Mouse (Mus musculus) heart, embryonic 11.5 days (tissue): ENCODE data around the gene Zap70. TPM values are rescaled to one million over a fixed set of nuclear protein-coding genes. Genes with fewer than 3 reads are reported as not detected.

Experiments
- ATAC-seq: fragments of 200-750 bp; cut with Nextera tagmentation; replicated peaks from 2 replicates; pipeline ENCODE4 v1.8.0; 2017; ENCODE audit warnings: moderate library complexity; ENCODE audit not compliant: insufficient number of reproducible peaks, low FRiP score, low TSS enrichment
- H3K27ac ChIP-seq: fragments of 300-500 bp; sonication (generic); 2 replicates; pipeline ENCODE4 v1.5.1; 2014; ENCODE audit warnings: mild to moderate bottlenecking, low read depth, low read length
- H3K27me3 ChIP-seq: fragments of 300-500 bp; sonication (generic); 2 replicates; pipeline ENCODE4 v1.6.1; 2014; ENCODE audit warnings: mild to moderate bottlenecking, low read length, mixed read lengths; ENCODE audit not compliant: control insufficient read depth, insufficient read depth
- H3K36me3 ChIP-seq: fragments of 300-500 bp; sonication (generic); 2 replicates; pipeline ENCODE4 v1.6.1; 2014; ENCODE audit warnings: mild to moderate bottlenecking, low read length, moderate library complexity, mixed read lengths; ENCODE audit not compliant: control insufficient read depth, insufficient read depth
- H3K4me1 ChIP-seq: fragments of 300-500 bp; sonication (generic); 2 replicates; pipeline ENCODE4 v1.6.1; 2014; ENCODE audit warnings: low read length; ENCODE audit not compliant: control insufficient read depth, insufficient read depth
- H3K4me2 ChIP-seq: fragments of 300-500 bp; sonication (generic); 2 replicates; pipeline ENCODE4 v1.6.1; 2014; ENCODE audit warnings: mild to moderate bottlenecking, moderate library complexity
- H3K4me3 ChIP-seq: fragments of 300-500 bp; sonication (generic); 2 replicates; pipeline ENCODE4 v1.5.1; 2014; ENCODE audit warnings: low read depth, low read length
- H3K9ac ChIP-seq: fragments of 300-500 bp; sonication (generic); 2 replicates; pipeline ENCODE4 v1.6.1; 2014; ENCODE audit warnings: mild to moderate bottlenecking, low read depth, low read length, moderate library complexity
- H3K9me3 ChIP-seq: fragments of 300-500 bp; sonication (generic); replicated peaks from 2 replicates; pipeline ENCODE4 v1.6.1; 2016; ENCODE audit warnings: low read length; ENCODE audit not compliant: control insufficient read depth
- WGBS: fragments of 180-500 bp; shearing (Covaris S2); extraction: QIAGEN DNeasy Blood & Tissue Kit; methylation state at CpG from one replicate; pipeline ENCODE4 v1.1.7; 2014; ENCODE audit not compliant: insufficient replicate concordance; 5-methylcytosine and 5-hydroxymethylcytosine counted together
- polyA plus RNA-seq: library from polyadenylated mRNA; unstranded; fragments of >200 nt; fragmentation: Nextera tagmentation; extraction: Ambion mirVana; gene quantifications from 2 replicates; pipeline ENCODE4 v1.2.1, GENCODE M21; 2014

The Zap70 gene
- polyA plus RNA-seq, 1 experiment from 2014 or later, result 0.26 TPM

DNA sequence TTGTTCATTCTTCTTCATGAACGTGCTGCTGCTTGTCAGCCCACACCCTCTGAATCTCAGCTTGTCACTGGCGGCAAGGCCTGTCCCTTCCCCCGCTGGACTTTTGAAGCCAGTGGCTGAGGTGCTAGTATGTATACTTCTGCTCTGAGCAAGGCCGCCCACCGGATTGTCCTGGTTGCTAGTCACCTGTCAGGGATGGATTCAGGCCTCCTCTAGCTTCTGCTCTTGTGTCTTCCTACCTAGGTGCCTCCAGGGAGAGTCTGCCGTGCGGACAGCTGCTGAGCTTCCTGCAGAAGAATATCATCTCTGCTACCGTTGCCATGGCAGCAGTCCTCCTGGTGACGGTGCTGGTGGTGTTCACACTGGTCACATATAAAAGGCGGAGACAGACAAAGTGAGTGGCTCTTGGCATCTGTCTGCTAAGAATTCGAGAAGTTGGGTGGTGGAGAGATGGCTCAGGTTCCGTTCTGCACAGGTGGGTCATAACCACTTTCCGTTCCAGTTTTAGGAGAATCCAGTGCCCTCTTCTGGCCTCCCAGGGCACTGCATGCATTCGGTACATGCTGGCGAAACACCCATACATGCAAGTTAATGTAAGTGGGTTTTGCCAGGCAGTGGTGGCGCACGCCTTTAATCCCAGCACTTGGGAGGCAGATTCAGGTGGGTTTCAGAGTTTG, 17.2 kb upstream of the Zap70 start:
- Histone ChIP-seq H3K9me3 (no peaks in the 10 kb centered on the region), H3K36me3 (no peaks in the 10 kb centered on the region), H3K9ac (no peak overlapping the region), H3K4me1 (no peaks in the 10 kb centered on the region), H3K4me3 (0 out of 2 replicates have a peak overlapping the region, but pooled peaks have one; percentile 18), H3K27me3 (peaks cover 4% of the 10 kb centered on the region; the same call in 1 of the 2 replicates), H3K4me2 (peak overlapping the region; percentile 31; the same call in 1 of the 2 replicates), H3K27ac (no peak overlapping the region)
- ATAC-seq, result no peak; the same call in 1 of the 2 replicates
- 25% methylated on average over 17 of the region's 17 CpGs for WGBS

DNA sequence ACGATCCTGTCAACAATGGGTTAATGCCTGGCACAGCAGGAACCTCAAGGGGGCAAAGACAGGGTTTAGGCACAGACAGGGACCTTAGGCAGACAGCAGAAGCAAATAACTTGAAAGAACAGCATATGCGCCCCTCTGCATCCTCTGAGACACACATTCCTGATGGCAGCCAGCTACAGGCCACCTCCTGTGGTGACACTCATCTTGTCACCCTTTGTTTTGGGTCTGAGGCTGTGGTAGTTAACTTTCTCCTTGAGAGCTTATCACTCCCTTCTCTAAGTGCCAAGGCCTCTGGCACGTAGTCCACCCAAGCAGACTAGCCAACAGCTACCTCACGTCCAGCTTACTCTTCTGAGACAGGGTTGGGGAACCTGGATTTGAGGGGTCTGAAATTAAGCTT, 15.9 kb upstream of the Zap70 start:
- H3K4me3 ChIP-seq, result no peak overlapping the region
- H3K36me3 ChIP-seq, result no peaks in the 10 kb centered on the region
- H3K27me3 ChIP-seq, result peaks cover 4% of the 10 kb centered on the region; the same call in 1 of the 2 replicates
- no peak for ATAC-seq
- no peak overlapping the region for H3K27ac ChIP-seq
- no peaks in the 10 kb centered on the region for H3K9me3 ChIP-seq
- no peak overlapping the region for H3K9ac ChIP-seq
- WGBS, result 39% methylated on average over 4 of the region's 4 CpGs
- no peak overlapping the region for H3K4me2 ChIP-seq
- no peaks in the 10 kb centered on the region for H3K4me1 ChIP-seq

DNA sequence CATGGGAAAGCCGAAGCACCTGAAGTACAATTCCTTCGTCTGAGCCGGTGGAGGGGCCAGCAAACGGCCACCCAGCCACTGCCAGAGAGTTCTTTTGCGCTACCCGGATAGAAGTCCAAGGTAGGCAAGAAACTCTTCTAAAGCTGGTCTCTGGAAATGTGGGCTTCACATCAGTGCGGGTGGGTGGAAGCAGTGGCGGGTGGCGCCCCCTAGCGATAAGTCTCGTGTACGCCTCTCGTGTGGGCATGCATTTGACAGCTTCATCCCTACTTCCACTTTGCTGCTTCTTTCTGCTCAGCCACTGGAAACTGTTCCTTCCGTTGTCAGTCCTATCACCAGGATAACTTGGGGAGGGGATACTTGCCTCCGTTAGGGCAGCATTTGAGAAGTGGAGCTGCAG, 15.1 kb upstream of the Zap70 start:
- Histone ChIP-seq H3K9me3 (no peaks in the 10 kb centered on the region), H3K9ac (no peak overlapping the region), H3K27ac (no peak overlapping the region), H3K4me2 (no peak overlapping the region), H3K4me1 (no peaks in the 10 kb centered on the region), H3K27me3 (peaks cover 4% of the 10 kb centered on the region; the same call in 1 of the 2 replicates), H3K4me3 (no peak overlapping the region), H3K36me3 (no peaks in the 10 kb centered on the region)
- ATAC-seq, result no peak
- 48% methylated on average over 15 of the region's 15 CpGs for whole genome bisulfite sequencing

DNA sequence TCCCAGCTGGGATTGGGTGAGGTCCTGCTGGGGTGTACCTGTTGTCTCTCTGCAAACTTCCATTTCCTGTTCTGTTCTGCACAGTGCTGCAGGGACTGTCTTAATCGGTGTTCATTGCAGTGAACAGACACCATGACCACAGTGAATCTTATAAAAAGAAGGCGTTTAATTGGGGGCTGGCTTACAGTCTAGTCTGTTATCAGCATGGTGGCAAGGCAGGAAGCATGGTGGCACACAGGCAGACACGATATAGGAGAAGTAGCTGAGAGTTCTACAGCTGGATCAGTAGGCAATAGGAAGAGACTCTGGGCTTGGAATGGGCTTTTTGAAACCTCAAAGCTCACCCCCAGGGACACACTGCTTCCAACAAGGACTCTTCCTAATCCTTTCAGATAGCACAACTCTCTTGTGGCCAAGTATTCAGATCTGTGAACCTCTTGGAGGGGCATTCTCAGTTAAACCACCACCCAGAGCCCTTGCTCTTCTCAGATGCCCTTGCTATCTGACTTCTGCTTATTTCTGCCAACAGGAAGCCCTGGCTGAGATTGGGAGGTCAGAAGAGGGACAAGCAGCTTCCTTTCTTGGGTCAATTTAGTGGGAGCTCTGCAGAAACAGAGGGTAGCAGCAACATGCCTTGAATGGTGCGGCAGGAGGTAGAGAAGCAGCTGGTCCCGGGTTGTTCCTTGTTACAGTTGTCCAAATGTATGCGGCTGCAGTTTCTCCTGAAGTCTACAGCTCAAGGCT, 7.5 kb upstream of the Zap70 start:
- no peaks in the 10 kb centered on the region for H3K4me1 ChIP-seq
- WGBS, result 66% methylated on average over 6 of the region's 6 CpGs

DNA sequence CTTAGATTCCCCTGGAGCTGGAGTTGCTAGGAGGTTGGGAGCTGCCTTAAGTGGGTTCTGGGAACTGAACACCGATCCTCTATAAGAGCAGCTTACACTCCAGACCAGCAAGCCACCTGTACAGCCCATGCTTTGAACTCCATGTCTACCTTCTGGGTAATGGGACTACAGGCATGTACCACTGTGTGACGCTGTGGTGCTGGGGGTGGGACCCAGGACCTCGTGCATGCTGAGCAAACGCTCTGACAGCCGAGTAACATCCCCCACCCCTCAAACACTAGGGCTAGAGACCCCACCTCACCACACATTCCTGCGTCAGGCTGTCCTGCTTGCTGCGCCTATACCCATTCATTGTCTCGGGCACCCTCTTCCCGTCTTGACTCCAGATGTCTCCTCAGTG, 3.0 kb upstream of the Zap70 start:
- no peak overlapping the region for H3K9ac ChIP-seq
- H3K4me2 ChIP-seq, result no peak overlapping the region
- ATAC-seq, result no peak
- H3K27ac ChIP-seq, result no peak overlapping the region
- H3K9me3 ChIP-seq, result no peaks in the 10 kb centered on the region
- no peaks in the 10 kb centered on the region for H3K36me3 ChIP-seq
- no peaks in the 10 kb centered on the region for H3K4me1 ChIP-seq
- no peaks in the 10 kb centered on the region for H3K27me3 ChIP-seq
- 79% methylated on average over 9 of the region's 9 CpGs for WGBS
- no peak overlapping the region for H3K4me3 ChIP-seq

More for the DNA sequence above, 7.5 kb upstream of the Zap70 start:
- Histone ChIP-seq H3K4me3 (no peak overlapping the region), H3K9ac (no peak overlapping the region), H3K36me3 (no peaks in the 10 kb centered on the region), H3K27me3 (no peaks in the 10 kb centered on the region), H3K4me2 (no peak overlapping the region), H3K27ac (no peak overlapping the region), H3K9me3 (no peaks in the 10 kb centered on the region)
- no peak for ATAC-seq

DNA sequence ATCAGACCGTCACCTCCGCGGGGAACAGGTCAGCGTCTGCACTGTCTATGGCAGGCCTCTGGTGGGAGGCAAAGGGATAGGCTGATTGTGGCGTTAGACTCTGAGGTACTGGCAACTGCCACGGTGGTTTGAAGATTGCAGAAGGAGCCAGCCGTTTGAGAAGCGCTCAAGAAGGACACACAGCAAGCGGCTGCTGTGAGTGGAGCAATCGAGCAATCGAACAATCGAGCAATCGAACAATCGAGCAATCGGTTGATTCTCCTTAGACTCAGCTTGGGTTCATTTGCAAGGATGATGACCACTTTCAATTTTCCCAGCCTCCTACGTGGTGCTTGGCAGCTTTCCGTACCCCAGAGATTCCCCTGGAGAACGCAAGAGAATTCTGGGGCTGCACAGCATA, 2.5 kb upstream of the Zap70 start:
- 81% methylated on average over 18 of the region's 18 CpGs for WGBS
- H3K36me3 ChIP-seq, result no peaks in the 10 kb centered on the region

DNA sequence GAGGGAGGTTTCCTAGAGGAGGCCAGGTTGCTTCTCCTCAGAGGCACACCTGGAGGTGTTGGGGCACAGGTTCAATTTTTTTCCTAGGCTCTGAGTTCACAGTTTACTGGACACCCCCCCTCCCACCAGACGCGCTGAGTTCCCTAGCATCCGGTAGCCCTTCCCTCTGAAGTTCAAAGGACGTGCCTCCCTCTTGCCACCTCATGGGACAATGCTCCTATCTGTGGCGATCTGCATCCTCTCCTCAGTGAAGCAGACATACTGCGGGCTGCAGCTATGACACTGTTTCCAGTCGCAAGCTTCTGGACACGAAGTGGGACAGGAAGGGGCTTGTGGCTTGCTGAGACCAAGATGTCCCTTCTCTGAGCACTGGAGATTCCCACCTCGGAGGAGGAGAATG, 1.2 kb upstream of the Zap70 start:
- no peak overlapping the region for H3K9ac ChIP-seq
- WGBS, result 74% methylated on average over 9 of the region's 9 CpGs

More for the DNA sequence above, 2.5 kb upstream of the Zap70 start:
- no peak overlapping the region for H3K4me3 ChIP-seq
- no peaks in the 10 kb centered on the region for H3K9me3 ChIP-seq
- H3K27me3 ChIP-seq, result no peaks in the 10 kb centered on the region
- no peak overlapping the region for H3K4me2 ChIP-seq
- ATAC-seq, result no peak
- no peaks in the 10 kb centered on the region for H3K4me1 ChIP-seq
- no peak overlapping the region for H3K9ac ChIP-seq
- H3K27ac ChIP-seq, result no peak overlapping the region

DNA sequence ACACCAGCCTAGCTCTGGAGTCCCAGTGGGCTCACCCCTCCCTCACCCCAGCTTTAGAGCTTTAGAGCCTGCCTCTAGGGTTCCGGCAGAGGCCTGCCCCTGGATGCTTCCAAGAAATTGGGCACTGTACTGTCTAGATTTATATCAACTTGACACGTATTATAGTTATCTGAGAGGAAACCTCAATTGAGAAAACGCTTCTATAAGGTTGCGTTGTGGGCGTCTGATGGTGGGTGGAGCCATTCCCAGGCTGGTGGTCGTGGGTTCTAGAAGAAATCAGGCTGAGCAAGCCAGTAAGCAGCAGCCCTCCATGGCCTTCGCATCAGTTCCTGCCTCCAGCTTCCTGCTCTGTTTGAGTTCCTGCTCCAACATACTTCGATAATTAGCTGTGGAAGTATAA, 537 bp upstream of the Zap70 start:
- Histone ChIP-seq H3K4me1 (no peaks in the 10 kb centered on the region), H3K27ac (no peak overlapping the region), H3K4me3 (no peak overlapping the region), H3K4me2 (no peak overlapping the region), H3K27me3 (no peaks in the 10 kb centered on the region), H3K9me3 (no peaks in the 10 kb centered on the region), H3K9ac (no peak overlapping the region), H3K36me3 (no peaks in the 10 kb centered on the region)
- WGBS, result 81% methylated on average over 8 of the region's 8 CpGs
- no peak for ATAC-seq

More for the DNA sequence above, 1.2 kb upstream of the Zap70 start:
- Histone ChIP-seq H3K27ac (no peak overlapping the region), H3K27me3 (no peaks in the 10 kb centered on the region), H3K4me2 (no peak overlapping the region), H3K9me3 (no peaks in the 10 kb centered on the region), H3K4me3 (no peak overlapping the region), H3K4me1 (no peaks in the 10 kb centered on the region), H3K36me3 (no peaks in the 10 kb centered on the region)
- ATAC-seq, result no peak
